Comparison of ENCODE assay signal across 8 mouse cellular contexts in genomic region chr6:83120930-83121862, GRCm38 (mm10). TPM values are rescaled to one million over a fixed set of nuclear protein-coding genes. Genes with fewer than 3 reads are reported as not detected.
A peak's percentile ranks its signal among the peaks of the same experiment; 100 is the strongest.
DNase-seq lines count a peak whose midpoint lies in the region; ATAC-seq and TF ChIP-seq lines count a peak whose summit lies in the region.

TSS of gene Wbp1 (minus strand) at chr6:83121559.

- H3K4me1 ChIP-seq in MEL (ENCODE audit: control insufficient read depth in 1 of 2, insufficient read depth in 2 of 2, low read length in 2 of 2) = peaks cover 0 to 29% of the 10 kb centered on the region in 2 experiments; a peak in 3 of 4 replicates
- H3K4me1 ChIP-seq in cerebellum, adult 2 months (ENCODE audit: control insufficient read depth, insufficient read depth, low read length) = peaks cover 11% of the 10 kb centered on the region
- peaks cover 22% of the 10 kb centered on the region for H3K4me1 ChIP-seq in forebrain, postnatal 0 days (ENCODE audit: insufficient read depth)
- peaks cover 52% of the 10 kb centered on the region for H3K4me1 ChIP-seq in lung, embryonic 15.5 days

- H3K9me3 ChIP-seq in MEL (replicated peaks; ENCODE audit: insufficient read depth, low read length) = no peaks in the 10 kb centered on the region
- no peaks in the 10 kb centered on the region for H3K9me3 ChIP-seq in forebrain, postnatal 0 days (ENCODE audit: low read length)
- no peaks in the 10 kb centered on the region for H3K9me3 ChIP-seq in lung, embryonic 15.5 days

- peak within 1 kb of the TSS; percentile 80 for H3K27ac ChIP-seq in MEL (ENCODE audit: control insufficient read depth, low read depth, low read length)
- H3K27ac ChIP-seq in cerebellum, adult 2 months (ENCODE audit: insufficient read depth, low read length) = peak within 1 kb of the TSS; percentile 59
- H3K27ac ChIP-seq in forebrain, postnatal 0 days (ENCODE audit: low read depth, low read length) = peak within 1 kb of the TSS; percentile 88
- peak within 1 kb of the TSS; percentile 98 for H3K27ac ChIP-seq in lung, embryonic 15.5 days

- no peak for TF ChIP-seq CTCF in MEL (IDR thresholded peaks at IDR 0.05 in 2 of 3, conservative IDR thresholded peaks at IDR 0.05 in 1 of 3; ENCODE audit: control insufficient read depth in 1 of 3, insufficient read depth in 1 of 3, low read depth in 2 of 3, low read length in 3 of 3, poor library complexity in 1 of 3, severe bottlenecking in 1 of 3)
- TF ChIP-seq CTCF in cerebellum, adult 2 months (IDR thresholded peaks at IDR 0.05; ENCODE audit: borderline replicate concordance, insufficient read depth, low read depth, low read length) = no peak
- TF ChIP-seq CTCF in forebrain, postnatal 0 days (IDR thresholded peaks at IDR 0.05; ENCODE audit: low read depth) = no peak

- peak; percentile 96 for ATAC-seq in forebrain, postnatal 0 days
- peak; percentile 95 for ATAC-seq in lung, embryonic 15.5 days (ENCODE audit: borderline replicate concordance, extremely low read depth, low FRiP score, low TSS enrichment)

- H3K4me3 ChIP-seq in MEL (ENCODE audit: control insufficient read depth in 1 of 2, insufficient read depth in 1 of 2, low read depth in 2 of 2, low read length in 2 of 2) = peak within 1 kb of the TSS; percentile 80 to 82
- H3K4me3 ChIP-seq in cerebellum, adult 2 months (replicated peaks; ENCODE audit: insufficient read depth, low read depth, low read length) = peak within 1 kb of the TSS; percentile 81
- H3K4me3 ChIP-seq in forebrain, postnatal 0 days (ENCODE audit: low read depth, low read length) = peak within 1 kb of the TSS; percentile 70
- peak within 1 kb of the TSS; percentile 73 for H3K4me3 ChIP-seq in lung, embryonic 15.5 days

- peak within 1 kb of the TSS; percentile 80 for H3K9ac ChIP-seq in MEL (ENCODE audit: control insufficient read depth, low read depth, low read length, poor library complexity, severe bottlenecking)
- H3K9ac ChIP-seq in forebrain, postnatal 0 days = peak within 1 kb of the TSS; percentile 70
- H3K9ac ChIP-seq in lung, embryonic 15.5 days = peak within 1 kb of the TSS; percentile 85

- H3K36me3 ChIP-seq in MEL (ENCODE audit: control insufficient read depth in 1 of 2, insufficient read depth in 2 of 2, low read length in 2 of 2) = peaks cover 0 to 33% of the 10 kb centered on the region in 2 experiments; a peak in 2 of 4 replicates
- peaks cover 25% of the 10 kb centered on the region for H3K36me3 ChIP-seq in forebrain, postnatal 0 days (ENCODE audit: insufficient read depth)
- peaks cover 26% of the 10 kb centered on the region for H3K36me3 ChIP-seq in lung, embryonic 15.5 days

- TF ChIP-seq EP300 in MEL (IDR thresholded peaks at IDR 0.05; ENCODE audit: low read depth in 1 of 2, low read length in 2 of 2) = peak in 1 of 2 experiments; percentile 26; a peak in 2 of 4 replicates

- TF ChIP-seq POLR2A in MEL (IDR thresholded peaks at IDR 0.05; ENCODE audit: control insufficient read depth in 1 of 2, insufficient read depth in 1 of 2, low read depth in 1 of 2, low read length in 2 of 2, poor library complexity in 1 of 2) = peak; percentile 60 to 90
- TF ChIP-seq POLR2A in cerebellum, adult 2 months (IDR thresholded peaks at IDR 0.05; ENCODE audit: borderline replicate concordance, insufficient read depth, low read length) = peak; percentile 70

- under 1% methylated on average over 38 of the region's 38 CpGs for WGBS in cerebellum, adult 2 months
- WGBS in forebrain, postnatal 0 days = under 1% methylated on average over 38 of the region's 38 CpGs
- WGBS in lung, embryonic 15.5 days = under 1% methylated on average over 38 of the region's 38 CpGs

- peak; percentile 99 for DNase-seq in MEL (ENCODE audit: low read depth, low spot score)
- peak; percentile 92 to 99 for DNase-seq in cerebellum, adult 2 months
- peak; percentile 98 for DNase-seq in forebrain, postnatal 0 days
- DNase-seq in heart, postnatal 4 days = peak; percentile 94
- DNase-seq in layer of hippocampus, adult 8-10 months (ENCODE audit: low spot score in 2 of 2) = peak; percentile 98 to 99
- DNase-seq in ovary, adult 18-20 months (ENCODE audit: low spot score) = peak; percentile 98
- peak; percentile 97 for DNase-seq in thymus, postnatal 0 days (ENCODE audit: low spot score)

- TF ChIP-seq RAD21 in MEL (IDR thresholded peaks at IDR 0.05; ENCODE audit: low read depth, low read length) = no peak

- H3K27me3 ChIP-seq in MEL (ENCODE audit: control insufficient read depth in 1 of 2, insufficient read depth in 2 of 2, low read length in 2 of 2) = no peaks in the 10 kb centered on the region
- no peaks in the 10 kb centered on the region for H3K27me3 ChIP-seq in cerebellum, adult 2 months (ENCODE audit: control insufficient read depth, insufficient read depth, low read length)
- H3K27me3 ChIP-seq in forebrain, postnatal 0 days (ENCODE audit: insufficient read depth, low read length) = no peaks in the 10 kb centered on the region
- no peaks in the 10 kb centered on the region for H3K27me3 ChIP-seq in lung, embryonic 15.5 days

- H3K4me2 ChIP-seq in forebrain, postnatal 0 days (ENCODE audit: low read depth) = peak within 1 kb of the TSS; percentile 93
- H3K4me2 ChIP-seq in lung, embryonic 15.5 days = peak within 1 kb of the TSS; percentile 97

- peaks cover 38% of the 10 kb centered on the region for H3K79me2 ChIP-seq in MEL (ENCODE audit: control insufficient read depth, insufficient read depth, low read length, poor library complexity)

TF ChIP-seq in MEL, 35 proteins besides CTCF, POLR2A, EP300 and RAD21:
- peak; percentile 85 for TF ChIP-seq TBP (IDR thresholded peaks at IDR 0.05; ENCODE audit: low read depth, low read length)
- TF ChIP-seq USF1 (IDR thresholded peaks at IDR 0.05; ENCODE audit: low read depth, low read length) = peak; percentile 22; the same call in 1 of the 2 replicates
- TF ChIP-seq ELF1 (IDR thresholded peaks at IDR 0.05; ENCODE audit: low read depth, low read length) = 0 out of 2 replicates have a peak, but pooled peaks have one; percentile 12
- 0 out of 2 replicates have a peak, but pooled peaks have one; percentile 11 for TF ChIP-seq MYC (IDR thresholded peaks at IDR 0.05; ENCODE audit: low read depth, low read length)
- TF ChIP-seq HCFC1 (IDR thresholded peaks at IDR 0.05; ENCODE audit: low read depth, low read length) = peak; percentile 64
- TF ChIP-seq NRF1 (IDR thresholded peaks at IDR 0.05; ENCODE audit: insufficient read depth, low read depth, low read length, poor library complexity, severe bottlenecking) = peak; percentile 41; the same call in 1 of the 2 replicates
- TF ChIP-seq BHLHE40 (IDR thresholded peaks at IDR 0.05; ENCODE audit: borderline replicate concordance, low read depth, low read length) = no peak
- 0 out of 2 replicates have a peak, but pooled peaks have one; percentile 3 for TF ChIP-seq TAL1 (IDR thresholded peaks at IDR 0.05; ENCODE audit: low read length)
- TF ChIP-seq KAT2A (conservative IDR thresholded peaks at IDR 0.05; ENCODE audit: low read depth, low read length) = no peak; the same call in 1 of the 2 replicates
- peak; percentile 56; the same call in 1 of the 2 replicates for TF ChIP-seq E2F4 (IDR thresholded peaks at IDR 0.05; ENCODE audit: borderline replicate concordance, low read depth, low read length)
- 0 out of 2 replicates have a peak, but pooled peaks have one; percentile 37 for TF ChIP-seq MXI1 (IDR thresholded peaks at IDR 0.05; ENCODE audit: low read depth, low read length)
- peak; percentile 96 for TF ChIP-seq POLR2AphosphoS2 (IDR thresholded peaks at IDR 0.05; ENCODE audit: low read length)
- peak; percentile 67 for TF ChIP-seq SIN3A (IDR thresholded peaks at IDR 0.05; ENCODE audit: low read length)
- no peak for TF ChIP-seq MYB (IDR thresholded peaks at IDR 0.05; ENCODE audit: low read depth, low read length)
- peak; percentile 75 for TF ChIP-seq CHD2 (IDR thresholded peaks at IDR 0.05; ENCODE audit: low read length)
- no peak for TF ChIP-seq RCOR1 (IDR thresholded peaks at IDR 0.05; ENCODE audit: low read depth, low read length)
- TF ChIP-seq ZMIZ1 (IDR thresholded peaks at IDR 0.05; ENCODE audit: low read depth, low read length) = peak; percentile 45; the same call in 1 of the 2 replicates
- TF ChIP-seq NELFE (IDR thresholded peaks at IDR 0.05; ENCODE audit: low read depth, low read length) = peak; percentile 82
- peak; percentile 49; the same call in 1 of the 2 replicates for TF ChIP-seq GATA1 (IDR thresholded peaks at IDR 0.05; ENCODE audit: low read depth, low read length)
- TF ChIP-seq SMC3 (IDR thresholded peaks at IDR 0.05; ENCODE audit: low read depth, low read length) = no peak
- TF ChIP-seq MAX (IDR thresholded peaks at IDR 0.05; ENCODE audit: low read length) = peak; percentile 65; the same call in 1 of the 2 replicates
- no peak for TF ChIP-seq USF2 (IDR thresholded peaks at IDR 0.05; ENCODE audit: borderline replicate concordance in 1 of 2, insufficient read depth in 1 of 2, low read depth in 1 of 2, low read length in 2 of 2)
- no peak for TF ChIP-seq JUND (IDR thresholded peaks at IDR 0.05; ENCODE audit: low read depth, low read length)

RNA-seq across cellular contexts. Expression of gene Wbp1, which starts in this region (rescaled TPM):
- 35.0 and 42.4 TPM in 2 replicates for total RNA-seq in MEL (2012; rRNA removed)
- polyA plus RNA-seq in MEL (2012; ENCODE audit: insufficient read depth in 1 of 2, insufficient read length in 2 of 2, low read depth in 1 of 2, low replicate concordance in 2 of 2, missing spikeins in 1 of 2) = 10 to 100 TPM in 1 of 2 experiments, not detected in 1; 72.8 TPM
- polyA plus RNA-seq in cerebellum, adult 2 months (2012; rRNA removed) = 88.2 and 93.1 TPM in 2 replicates
- total RNA-seq in forebrain, postnatal 0 days (2014; rRNA removed) = 129 and 151 TPM in 2 replicates
- 104 and 109 TPM in 2 replicates for polyA plus RNA-seq in forebrain, postnatal 0 days (2015; fragmentation: Nextera tagmentation; extraction: Ambion mirVana)
- 10 to 100 TPM; 80.4 to 86.8 TPM for total RNA-seq in heart, postnatal 4 days (2021)
- 10 to 100 TPM; 47.2 to 57.7 (median 52.1) TPM for total RNA-seq in layer of hippocampus, adult 8-10 months (2022)
- polyA plus RNA-seq in lung, embryonic 15.5 days (2015; fragmentation: Nextera tagmentation; extraction: Ambion mirVana) = 119 and 120 TPM in 2 replicates
- 69.7 and 71.1 TPM in 2 replicates for polyA plus RNA-seq in thymus, postnatal 0 days (2015; fragmentation: Nextera tagmentation; extraction: Ambion mirVana)

Comparison
In these comparisons a context has a peak if more than half of its experiments do, and no peak if none do; other contexts are left out.
1. Peak in every context shown above with its lines: DNase-seq, ATAC-seq, H3K4me3 ChIP-seq and H3K27ac ChIP-seq.